Mouse (Mus musculus) liver, postnatal 0 days (tissue): Measurements from ENCODE around the gene Eya2.
A peak's percentile ranks its signal among the peaks of the same experiment; 100 is the strongest.
"Not testable (repeated sequence)": the region's sequence is repeated elsewhere in the genome, so short reads cannot be mapped to it uniquely, and the experiment has no call there.

Experiments
- CTCF ChIP-seq: sonication (generic); IDR thresholded peaks from 2 replicates; pipeline ENCODE4 v1.5.1; 2016; ENCODE audit warnings: antibody characterized with exemption, low read depth
- EP300 ChIP-seq: IDR thresholded peaks from 2 replicates; pipeline ENCODE4 v1.6.1; 2016; ENCODE audit warnings: antibody characterized with exemption, low read depth, mild to moderate bottlenecking

DNA sequence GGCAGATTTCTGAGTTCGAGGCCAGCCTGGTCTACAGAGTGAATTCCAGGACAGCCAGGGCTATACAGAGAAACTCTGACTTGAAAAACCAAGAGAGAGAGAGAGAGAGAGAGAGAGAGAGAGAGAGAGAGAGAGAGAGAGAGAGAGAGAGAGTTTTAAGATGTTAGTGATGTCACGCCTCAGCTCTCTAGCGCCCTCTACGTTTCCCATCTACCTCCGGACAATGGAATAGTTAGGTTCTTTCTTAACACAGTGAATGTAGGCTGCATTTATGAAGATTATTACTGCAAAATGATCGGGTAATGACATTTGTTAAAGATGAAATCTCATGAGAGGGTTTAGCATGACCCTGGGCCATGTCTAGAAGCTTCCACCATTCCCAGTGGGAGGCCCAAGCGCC lies 44.4 kb upstream of the Eya2 start:
- TF ChIP-seq CTCF: peak; percentile 44
- not testable (repeated sequence) for TF ChIP-seq EP300
